Mouse (Mus musculus) activated CD4-positive, CD25-positive, alpha-beta regulatory T cell, adult 9 weeks (primary cell): ENCODE measurements around the gene Ccdc105. TPM values are rescaled to one million over a fixed set of nuclear protein-coding genes. Genes with fewer than 3 reads are reported as not detected.

ENCODE experiments used
- polyA plus RNA-seq: library from polyadenylated mRNA; unstranded; fragments of 100-300 nt; shearing (Covaris generic); gene quantifications from one replicate; pipeline ENCODE4 v1.2.1, GENCODE M21; 2017

Gene Ccdc105
- polyA plus RNA-seq, result not detected

GRCm38 (mm10) chr10:78752452-78753191 is at the start of gene Ccdc105:
Ccdc105 (minus strand) TSS chr10:78753065.

GRCm38 (mm10) chr10:78779981-78780651 is 27.3 kb upstream of the Ccdc105 start, which contains the start of gene Slc1a6:
Slc1a6 (plus strand) TSS chr10:78780496.

DNA sequence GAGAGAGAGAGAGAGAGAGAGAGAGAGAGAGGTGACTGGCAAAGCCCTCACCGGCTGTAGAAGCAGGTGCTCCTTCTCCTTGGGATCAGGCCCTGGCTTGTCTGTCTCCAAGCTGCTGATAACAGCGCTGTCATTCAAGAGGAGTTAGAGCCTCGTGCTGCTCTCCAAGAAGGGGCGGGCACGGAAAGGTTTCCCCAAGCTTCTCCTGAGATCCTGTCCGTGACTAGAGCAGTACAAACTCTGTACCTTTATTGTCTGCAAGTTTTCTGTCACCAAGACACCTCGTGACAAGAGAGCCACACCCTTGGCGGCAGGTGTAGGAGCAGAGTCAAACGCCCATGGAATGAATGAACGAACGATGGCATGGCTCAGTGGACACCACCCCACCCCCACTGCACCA is 34.8 kb downstream of the Ccdc105 start, which contains the start of gene Casp14:
TSS of gene Casp14 (minus strand) at position 239 of the 400 bp plus-strand sequence.

Other genes with a start within 250 kb of the Ccdc105 start
- gene Olfr1358, start 235.6 kb downstream of the Ccdc105 start, polyA plus RNA-seq, result not detected
- gene Ilvbl, start 178.7 kb downstream of the Ccdc105 start, polyA plus RNA-seq, result 89.5 TPM
- 1.0 TPM for gene Syde1, start 161.1 kb downstream of the Ccdc105 start, polyA plus RNA-seq
- not detected for gene Olfr1357, start 135.0 kb downstream of the Ccdc105 start, polyA plus RNA-seq
- not detected for gene Casp14, start 34.8 kb downstream of the Ccdc105 start, polyA plus RNA-seq
- gene Slc1a6, start 27.4 kb upstream of the Ccdc105 start, polyA plus RNA-seq, result not detected
- gene Olfr1356, start 99.1 kb upstream of the Ccdc105 start, polyA plus RNA-seq, result not detected
- gene Olfr1355, start 122.5 kb upstream of the Ccdc105 start, polyA plus RNA-seq, result not detected
- gene Olfr1354, start 160.1 kb upstream of the Ccdc105 start, polyA plus RNA-seq, result not detected
- not detected for gene Olfr8, start 197.6 kb upstream of the Ccdc105 start, polyA plus RNA-seq
- not detected for gene Olfr1353, start 210.2 kb upstream of the Ccdc105 start, polyA plus RNA-seq
- not detected for gene Olfr1352, start 228.0 kb upstream of the Ccdc105 start, polyA plus RNA-seq